Mouse (Mus musculus) kidney, embryonic 16.5 days (tissue): Measurements from ENCODE around the gene Brsk2. TPM values are rescaled to one million over a fixed set of nuclear protein-coding genes. Genes with fewer than 3 reads are reported as not detected.

ENCODE experiments used
- ATAC-seq: fragments of 200-750 bp; cut with Nextera tagmentation; 2 replicates; pipeline ENCODE4 v1.8.0; 2017; ENCODE audit warnings: moderate TSS enrichment; ENCODE audit not compliant: low FRiP score, low TSS enrichment
- H3K27ac ChIP-seq: fragments of 300-500 bp; sonication (generic); 2 replicates; pipeline ENCODE4 v1.5.1; 2014; ENCODE audit warnings: low read length
- H3K27me3 ChIP-seq: fragments of 300-500 bp; sonication (generic); 2 replicates; pipeline ENCODE4 v1.6.1; 2014; ENCODE audit warnings: low read length, control low read depth, mixed read lengths; ENCODE audit not compliant: insufficient read depth
- H3K36me3 ChIP-seq: fragments of 300-500 bp; sonication (generic); 2 replicates; pipeline ENCODE4 v1.6.1; 2014; ENCODE audit warnings: low read length, control low read depth, mixed read lengths; ENCODE audit not compliant: insufficient read depth
- H3K4me1 ChIP-seq: fragments of 300-500 bp; sonication (generic); 2 replicates; pipeline ENCODE4 v1.6.1; 2014; ENCODE audit warnings: low read length, control low read depth, mixed read lengths; ENCODE audit not compliant: insufficient read depth
- H3K4me2 ChIP-seq: fragments of 300-500 bp; sonication (generic); replicated peaks from 2 replicates; pipeline ENCODE4 v1.6.1; 2014; ENCODE audit warnings: low read depth, low read length
- H3K4me3 ChIP-seq: fragments of 300-500 bp; sonication (generic); 2 replicates; pipeline ENCODE4 v1.5.1; 2014; ENCODE audit warnings: mild to moderate bottlenecking, low read length
- H3K9ac ChIP-seq: fragments of 300-500 bp; sonication (generic); replicated peaks from 2 replicates; pipeline ENCODE4 v1.6.1; 2014; ENCODE audit warnings: low read length
- H3K9me3 ChIP-seq: fragments of 300-500 bp; sonication (generic); 2 replicates; pipeline ENCODE4 v1.6.1; 2016; ENCODE audit warnings: low read length, control low read depth
- WGBS: fragments of 180-500 bp; shearing (Covaris S2); extraction: QIAGEN DNeasy Blood & Tissue Kit; methylation state at CpG from one replicate; pipeline ENCODE4 v1.1.7; 2014; 5-methylcytosine and 5-hydroxymethylcytosine counted together
- polyA plus RNA-seq: library from polyadenylated mRNA; unstranded; fragments of >200 nt; fragmentation: Nextera tagmentation; extraction: Ambion mirVana; gene quantifications from 2 replicates; pipeline ENCODE4 v1.2.1, GENCODE M21; 2015

Gene Brsk2
- polyA plus RNA-seq, 1 experiment from 2014 or later: 0.61 TPM

GRCm38 (mm10) chr7:141934128-141934898 lies 15.2 kb upstream of the Brsk2 start:
- no peaks in the 10 kb centered on the region for H3K36me3 ChIP-seq
- no peak overlapping the region for H3K27ac ChIP-seq
- 60% methylated on average over 7 of the region's 7 CpGs for WGBS
- H3K9ac ChIP-seq: no peak overlapping the region
- no peak for ATAC-seq
- no peaks in the 10 kb centered on the region for H3K4me1 ChIP-seq
- H3K9me3 ChIP-seq: no peaks in the 10 kb centered on the region
- no peak overlapping the region for H3K4me3 ChIP-seq
- no peak overlapping the region for H3K4me2 ChIP-seq
- H3K27me3 ChIP-seq: no peaks in the 10 kb centered on the region

- Histone ChIP-seq H3K4me2 (no peak overlapping the region), H3K27ac (no peak overlapping the region), H3K27me3 (no peaks in the 10 kb centered on the region), H3K36me3 (no peaks in the 10 kb centered on the region), H3K9me3 (no peaks in the 10 kb centered on the region), H3K4me3 (no peak overlapping the region), H3K4me1 (no peaks in the 10 kb centered on the region), H3K9ac (no peak overlapping the region)
- WGBS: 92% methylated on average over 6 of the region's 6 CpGs
- ATAC-seq: no peak
These were observed 14.6 kb upstream of the Brsk2 start for GRCm38 (mm10) chr7:141934951-141935350.

- WGBS: 71% methylated on average over 5 of the region's 5 CpGs
- H3K9me3 ChIP-seq: no peaks in the 10 kb centered on the region
- H3K9ac ChIP-seq: no peak overlapping the region
- no peaks in the 10 kb centered on the region for H3K4me1 ChIP-seq
- no peak for ATAC-seq
- H3K36me3 ChIP-seq: no peaks in the 10 kb centered on the region
- no peak overlapping the region for H3K4me2 ChIP-seq
- no peak overlapping the region for H3K27ac ChIP-seq
- no peak overlapping the region for H3K4me3 ChIP-seq
- H3K27me3 ChIP-seq: peaks cover 29% of the 10 kb centered on the region
These were observed 6.1 kb upstream of the Brsk2 start for GRCm38 (mm10) chr7:141943444-141943843.

- Histone ChIP-seq H3K4me1 (peaks cover 11% of the 10 kb centered on the region), H3K36me3 (no peaks in the 10 kb centered on the region), H3K9ac (no peak overlapping the region), H3K4me2 (no peak overlapping the region), H3K9me3 (no peaks in the 10 kb centered on the region), H3K4me3 (no peak overlapping the region), H3K27me3 (peaks cover 51% of the 10 kb centered on the region), H3K27ac (no peak overlapping the region)
- 30% methylated on average over 7 of the region's 7 CpGs for WGBS
- no peak for ATAC-seq
These were observed 3.6 kb upstream of the Brsk2 start for GRCm38 (mm10) chr7:141945927-141946326.

- H3K4me2 ChIP-seq: no peak overlapping the region
- H3K36me3 ChIP-seq: no peaks in the 10 kb centered on the region
- no peak overlapping the region for H3K4me3 ChIP-seq
- H3K27ac ChIP-seq: no peak overlapping the region
- H3K4me1 ChIP-seq: peaks cover 11% of the 10 kb centered on the region
- ATAC-seq: no peak
- no peak overlapping the region for H3K9ac ChIP-seq
- peaks cover 3% of the 10 kb centered on the region; the same call in 1 of the 2 replicates for H3K9me3 ChIP-seq
- peaks cover 67% of the 10 kb centered on the region for H3K27me3 ChIP-seq
These were observed 2.0 kb upstream of the Brsk2 start for GRCm38 (mm10) chr7:141947512-141947911.

GRCm38 (mm10) chr7:141948045-141948444 lies 1.5 kb upstream of the Brsk2 start:
- peaks cover 4% of the 10 kb centered on the region; the same call in 1 of the 2 replicates for H3K9me3 ChIP-seq
- no peaks in the 10 kb centered on the region for H3K36me3 ChIP-seq
- peaks cover 71% of the 10 kb centered on the region for H3K27me3 ChIP-seq
- 78% methylated on average over 1 of the region's 1 CpGs for WGBS
- H3K9ac ChIP-seq: no peak overlapping the region
- no peak overlapping the region for H3K4me2 ChIP-seq
- ATAC-seq: no peak
- peaks cover 11% of the 10 kb centered on the region for H3K4me1 ChIP-seq
- H3K4me3 ChIP-seq: no peak overlapping the region
- no peak overlapping the region for H3K27ac ChIP-seq

GRCm38 (mm10) chr7:141949799-141950103 lies 200 bp downstream of the Brsk2 start:
- H3K27me3 ChIP-seq: peaks cover 73% of the 10 kb centered on the region
- H3K27ac ChIP-seq: no peak overlapping the region
- ATAC-seq: no peak
- H3K36me3 ChIP-seq: no peaks in the 10 kb centered on the region
- WGBS: 0% methylated on average over 13 of the region's 54 CpGs
- H3K9me3 ChIP-seq: peaks cover 4% of the 10 kb centered on the region; the same call in 1 of the 2 replicates
- peak overlapping the region; percentile 50 for H3K4me3 ChIP-seq
- peak overlapping the region; percentile 53 for H3K9ac ChIP-seq
- H3K4me2 ChIP-seq: peak overlapping the region; percentile 92
- peaks cover 11% of the 10 kb centered on the region for H3K4me1 ChIP-seq

- H3K36me3 ChIP-seq: no peaks in the 10 kb centered on the region
- peak overlapping the region; percentile 53 for H3K9ac ChIP-seq
- H3K27me3 ChIP-seq: peaks cover 70% of the 10 kb centered on the region
- 1% methylated on average over 72 of the region's 84 CpGs for WGBS
- H3K4me1 ChIP-seq: peaks cover 11% of the 10 kb centered on the region
- H3K27ac ChIP-seq: no peak overlapping the region
- H3K4me2 ChIP-seq: peak overlapping the region; percentile 92
- H3K9me3 ChIP-seq: peaks cover 4% of the 10 kb centered on the region; the same call in 1 of the 2 replicates
- ATAC-seq: peak; percentile 61
- peak overlapping the region; percentile 50 for H3K4me3 ChIP-seq
These were observed 808 bp downstream of the Brsk2 start for GRCm38 (mm10) chr7:141950104-141951013.

- peaks cover 11% of the 10 kb centered on the region for H3K4me1 ChIP-seq
- H3K36me3 ChIP-seq: no peaks in the 10 kb centered on the region
- peaks cover 61% of the 10 kb centered on the region for H3K27me3 ChIP-seq
- H3K27ac ChIP-seq: no peak overlapping the region
- H3K9me3 ChIP-seq: peaks cover 4% of the 10 kb centered on the region; the same call in 1 of the 2 replicates
- no peak overlapping the region for H3K4me3 ChIP-seq
- H3K9ac ChIP-seq: no peak overlapping the region
- ATAC-seq: no peak
- H3K4me2 ChIP-seq: no peak overlapping the region
- 93% methylated on average over 4 of the region's 4 CpGs for WGBS
These were observed 2.3 kb downstream of the Brsk2 start for GRCm38 (mm10) chr7:141951821-141952220.

- peaks cover 11% of the 10 kb centered on the region for H3K4me1 ChIP-seq
- H3K4me2 ChIP-seq: no peak overlapping the region
- no peak for ATAC-seq
- peaks cover 53% of the 10 kb centered on the region for H3K27me3 ChIP-seq
- 79% methylated on average over 4 of the region's 4 CpGs for WGBS
- H3K36me3 ChIP-seq: no peaks in the 10 kb centered on the region
- H3K9me3 ChIP-seq: peaks cover 4% of the 10 kb centered on the region; the same call in 1 of the 2 replicates
- no peak overlapping the region for H3K27ac ChIP-seq
- H3K4me3 ChIP-seq: no peak overlapping the region
- no peak overlapping the region for H3K9ac ChIP-seq
These were observed 3.4 kb downstream of the Brsk2 start for GRCm38 (mm10) chr7:141952920-141953319.
